Mouse (Mus musculus): Measurements from ENCODE around the gene Cuzd1.

GRCm38 (mm10) chr7:131322192-131322591 lies at the start of gene Cuzd1:
- TF ChIP-seq CTCF (IDR thresholded peaks at IDR 0.05), result no peak
- no peak for TF ChIP-seq EP300 (IDR thresholded peaks at IDR 0.05)

Data from lung, postnatal 0 days (tissue).